ENCODE assay signal across 10 mouse cellular contexts in the genomic region with DNA sequence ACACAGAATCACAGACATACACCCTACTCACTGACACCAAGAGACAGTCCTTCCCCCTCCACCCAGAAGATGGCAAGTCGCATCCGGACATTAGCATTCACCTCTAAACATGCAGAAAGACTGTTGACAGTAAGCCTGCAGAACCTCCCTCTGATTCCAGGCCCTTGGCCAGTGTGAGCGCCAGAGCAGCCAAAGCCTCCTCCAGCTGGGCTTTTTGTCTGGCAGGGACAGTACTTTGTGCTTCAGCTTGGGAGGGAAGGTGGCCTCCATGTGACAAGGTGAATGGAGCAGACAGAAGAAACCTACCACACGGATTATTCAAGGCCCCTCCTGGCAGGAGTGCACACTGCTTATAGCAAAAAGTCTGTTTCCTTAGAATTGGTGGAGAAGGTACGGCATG. TPM values are rescaled to one million over a fixed set of nuclear protein-coding genes. Genes with fewer than 3 reads are reported as not detected.
DNase-seq lines count a peak whose midpoint lies in the region; ATAC-seq and TF ChIP-seq lines count a peak whose summit lies in the region.
"Had no signal": no experiment of that assay in that cellular context is flagged by ENCODE, and none has a peak within 500 bp of the region (broad histone marks: within the 10 kb centered on the region; RNA-seq: fewer than 3 reads in every experiment).

No protein-coding gene starts in this region.

- H3K27ac ChIP-seq in kidney, adult 2 months (ENCODE audit: insufficient read depth, low read depth, low read length) = peak overlapping the region; percentile 79
- H3K27ac ChIP-seq in ES-E14 (ENCODE audit: insufficient read depth, low read depth, low read length, poor library complexity, severe bottlenecking) = no peak overlapping the region
- peak overlapping the region; percentile 83 for H3K27ac ChIP-seq in cortical plate, adult 2 months (ENCODE audit: insufficient read depth, low read length)
- H3K27ac ChIP-seq in heart, embryonic 16.5 days (ENCODE audit: low read length) = peak overlapping the region; percentile 49
- H3K27ac ChIP-seq in neural tube, embryonic 15.5 days (replicated peaks) = peak overlapping the region; percentile 64

- no peaks in the 10 kb centered on the region for H3K36me3 ChIP-seq in kidney, adult 2 months (ENCODE audit: control insufficient read depth, insufficient read depth, low read length)
- H3K36me3 ChIP-seq in ES-E14 (ENCODE audit: control insufficient read depth, insufficient read depth, low read length, poor library complexity, severe bottlenecking) = 0 out of 2 replicates have a peak, but pooled peaks cover 2% of the 10 kb centered on the region
- no peaks in the 10 kb centered on the region for H3K36me3 ChIP-seq in heart, embryonic 16.5 days (ENCODE audit: control insufficient read depth, insufficient read depth)
- H3K36me3 ChIP-seq in neural tube, embryonic 15.5 days = no peaks in the 10 kb centered on the region
- H3K36me3 ChIP-seq: embryonic facial prominence, embryonic 12.5 days had no signal

- in situ Hi-C loops in ES-E14 (cut with MboI; ENCODE audit: low sequenced_read_pairs in 2 of 2, unreplicated experiment in 2 of 2) = no loop called here

- no peak overlapping the region for H3K4me3 ChIP-seq in kidney, adult 2 months (ENCODE audit: insufficient read depth, low read depth, low read length)
- no peak overlapping the region for H3K4me3 ChIP-seq in ES-E14 (ENCODE audit: insufficient read depth in 1 of 2, low read depth in 1 of 2, low read length in 2 of 2, poor library complexity in 1 of 2, severe bottlenecking in 1 of 2)
- no peak overlapping the region for H3K4me3 ChIP-seq in cortical plate, adult 2 months (ENCODE audit: insufficient read depth, low read length)
- no peak overlapping the region for H3K4me3 ChIP-seq in heart, embryonic 16.5 days (ENCODE audit: low read length)
- H3K4me3 ChIP-seq in neural tube, embryonic 15.5 days (replicated peaks) = no peak overlapping the region
- H3K4me3 ChIP-seq: embryonic facial prominence, embryonic 12.5 days; limb, embryonic 12.5 days had no signal

- WGBS in kidney, adult 2 months = 61% methylated on average over 5 of the region's 5 CpGs
- WGBS in heart, embryonic 16.5 days = 51% methylated on average over 5 of the region's 5 CpGs
- WGBS in neural tube, embryonic 15.5 days = 65% methylated on average over 5 of the region's 5 CpGs

- peaks cover 68% of the 10 kb centered on the region for H3K4me1 ChIP-seq in kidney, adult 2 months (ENCODE audit: control insufficient read depth, insufficient read depth, low read length)
- peaks cover 14 to 39% of the 10 kb centered on the region in 2 experiments for H3K4me1 ChIP-seq in ES-E14 (ENCODE audit: control insufficient read depth in 2 of 2, insufficient read depth in 2 of 2, low read length in 2 of 2, poor library complexity in 1 of 2)
- peaks cover 28% of the 10 kb centered on the region for H3K4me1 ChIP-seq in cortical plate, adult 2 months (ENCODE audit: control insufficient read depth, insufficient read depth, low read length)
- H3K4me1 ChIP-seq in heart, embryonic 16.5 days (ENCODE audit: control insufficient read depth, insufficient read depth, low read length) = peaks cover 92% of the 10 kb centered on the region
- peaks cover 81% of the 10 kb centered on the region for H3K4me1 ChIP-seq in neural tube, embryonic 15.5 days

- no peaks in the 10 kb centered on the region for H3K27me3 ChIP-seq in kidney, adult 2 months (replicated peaks; ENCODE audit: control insufficient read depth, insufficient read depth, low read length)
- H3K27me3 ChIP-seq in heart, embryonic 16.5 days (ENCODE audit: control insufficient read depth, insufficient read depth, low read length) = no peaks in the 10 kb centered on the region
- no peaks in the 10 kb centered on the region for H3K27me3 ChIP-seq in neural tube, embryonic 15.5 days (replicated peaks)
- H3K27me3 ChIP-seq: embryonic facial prominence, embryonic 12.5 days; limb, embryonic 12.5 days had no signal

- no peak for TF ChIP-seq CTCF in kidney, adult 2 months (conservative IDR thresholded peaks at IDR 0.05; ENCODE audit: insufficient read depth, insufficient read length, low read depth, low read length)
- no peak for TF ChIP-seq CTCF in cortical plate, adult 2 months (IDR thresholded peaks at IDR 0.05; ENCODE audit: extremely low read depth, insufficient read depth, low read length)

- TF ChIP-seq POLR2A in kidney, adult 2 months (IDR thresholded peaks at IDR 0.05; ENCODE audit: low read depth, low read length) = no peak
- TF ChIP-seq POLR2A in cortical plate, adult 2 months (IDR thresholded peaks at IDR 0.05; ENCODE audit: extremely low read depth, insufficient read depth, low read length) = no peak

- no peak overlapping the region for H3K4me2 ChIP-seq in heart, embryonic 16.5 days (ENCODE audit: low read depth, low read length)
- H3K4me2 ChIP-seq in neural tube, embryonic 15.5 days = no peak overlapping the region
- H3K4me2 ChIP-seq: embryonic facial prominence, embryonic 12.5 days; limb, embryonic 12.5 days had no signal

- DNase-seq in kidney, adult 2 months = no peak
- DNase-seq in kidney, adult 11 months = no peak
- no peak for DNase-seq in ES-E14 (ENCODE audit: low read depth, low spot score)
- DNase-seq in thymus, adult 18-20 months = no peak

- no peak for ATAC-seq in heart, embryonic 16.5 days (replicated peaks; ENCODE audit: extremely low read depth, insufficient read depth, low FRiP score)
- ATAC-seq in neural tube, embryonic 15.5 days (ENCODE audit: low FRiP score) = no peak
- ATAC-seq in erythroblast, adult 5-6 weeks (replicated peaks; ENCODE audit: low FRiP score, poor library complexity, severe bottlenecking) = no peak

- H3K9ac ChIP-seq in ES-E14 (ENCODE audit: insufficient read depth, low read depth, low read length, poor library complexity, severe bottlenecking) = peak overlapping the region; percentile 4; the same call in 1 of the 2 replicates
- H3K9ac ChIP-seq in heart, embryonic 16.5 days (ENCODE audit: low read length) = peak overlapping the region; percentile 42
- H3K9ac ChIP-seq in neural tube, embryonic 15.5 days (replicated peaks) = no peak overlapping the region
- H3K9ac ChIP-seq: embryonic facial prominence, embryonic 12.5 days; limb, embryonic 12.5 days had no signal

- H3K9me3 ChIP-seq in ES-E14 (ENCODE audit: control insufficient read depth, insufficient read depth, low read depth, low read length) = no peaks in the 10 kb centered on the region
- no peaks in the 10 kb centered on the region for H3K9me3 ChIP-seq in heart, embryonic 16.5 days (replicated peaks; ENCODE audit: control insufficient read depth, low read length)
- H3K9me3 ChIP-seq in neural tube, embryonic 15.5 days (replicated peaks) = no peaks in the 10 kb centered on the region
- H3K9me3 ChIP-seq: embryonic facial prominence, embryonic 12.5 days; limb, embryonic 12.5 days had no signal

TF ChIP-seq in ES-E14, 5 proteins besides CTCF, POLR2A, EP300 and RAD21:
- no peak for TF ChIP-seq CHD2 (IDR thresholded peaks at IDR 0.05; ENCODE audit: low read depth, low read length)
- no peak for TF ChIP-seq ZNF384 (IDR thresholded peaks at IDR 0.05; ENCODE audit: low read depth, low read length)
- no peak for TF ChIP-seq MAFK (IDR thresholded peaks at IDR 0.05; ENCODE audit: insufficient read depth, low read depth, low read length)
- no peak for TF ChIP-seq HCFC1 (IDR thresholded peaks at IDR 0.05; ENCODE audit: borderline replicate concordance, insufficient read depth, low read length)
- TF ChIP-seq ZC3H11A (IDR thresholded peaks at IDR 0.05; ENCODE audit: borderline replicate concordance, low read depth, low read length) = no peak

RNA-seq across cellular contexts. Expression of gene Fam53b, which starts 7.4 kb away (rescaled TPM):
- polyA plus RNA-seq in kidney, adult 2 months (2012; rRNA removed) = 29.3 and 31.1 TPM in 2 replicates
- 8.6 and 8.8 TPM in 2 replicates for total RNA-seq in ES-E14 (2012; rRNA removed)
- 21.4 and 21.9 TPM in 2 replicates for polyA plus RNA-seq in cortical plate, adult 2 months (2012; rRNA removed)
- polyA plus RNA-seq in heart, embryonic 16.5 days (2015; fragmentation: Nextera tagmentation; extraction: Ambion mirVana) = 16.4 and 21.8 TPM in 2 replicates
- 12.4 and 14.2 TPM in 2 replicates for polyA plus RNA-seq in neural tube, embryonic 15.5 days (2015; fragmentation: Nextera tagmentation; extraction: Ambion mirVana)
- 119 and 143 TPM in 2 replicates for total RNA-seq in erythroblast, adult 5-6 weeks (2015; ENCODE audit: low replicate concordance)
- total RNA-seq in erythroblast, adult 5-6 weeks (2017; ENCODE audit: low replicate concordance) = 126 and 169 TPM in 2 replicates

RNA-seq across cellular contexts. Expression of gene Eef1akmt2, which starts 46.2 kb away (rescaled TPM):
- polyA plus RNA-seq in kidney, adult 2 months (2012; rRNA removed) = 7.7 and 13.0 TPM in 2 replicates
- total RNA-seq in ES-E14 (2012; rRNA removed) = 14.5 and 17.9 TPM in 2 replicates
- polyA plus RNA-seq in cortical plate, adult 2 months (2012; rRNA removed) = 34.7 and 36.9 TPM in 2 replicates
- polyA plus RNA-seq in heart, embryonic 16.5 days (2015; fragmentation: Nextera tagmentation; extraction: Ambion mirVana) = 35.1 and 43.0 TPM in 2 replicates
- polyA plus RNA-seq in neural tube, embryonic 15.5 days (2015; fragmentation: Nextera tagmentation; extraction: Ambion mirVana) = 76.3 and 84.5 TPM in 2 replicates
- 5.6 and 7.3 TPM in 2 replicates for total RNA-seq in erythroblast, adult 5-6 weeks (2015; ENCODE audit: low replicate concordance)
- 16.3 and 23.8 TPM in 2 replicates for total RNA-seq in erythroblast, adult 5-6 weeks (2017; ENCODE audit: low replicate concordance)

RNA-seq across cellular contexts. Expression of gene Abraxas2, which starts 52.7 kb away (rescaled TPM):
- 15.7 and 17.9 TPM in 2 replicates for polyA plus RNA-seq in kidney, adult 2 months (2012; rRNA removed)
- total RNA-seq in ES-E14 (2012; rRNA removed) = 18.8 and 20.5 TPM in 2 replicates
- polyA plus RNA-seq in cortical plate, adult 2 months (2012; rRNA removed) = 24.0 and 25.1 TPM in 2 replicates
- 26.0 and 30.0 TPM in 2 replicates for polyA plus RNA-seq in heart, embryonic 16.5 days (2015; fragmentation: Nextera tagmentation; extraction: Ambion mirVana)
- polyA plus RNA-seq in neural tube, embryonic 15.5 days (2015; fragmentation: Nextera tagmentation; extraction: Ambion mirVana) = 32.6 and 34.5 TPM in 2 replicates
- 14.6 and 15.3 TPM in 2 replicates for total RNA-seq in erythroblast, adult 5-6 weeks (2015; ENCODE audit: low replicate concordance)
- total RNA-seq in erythroblast, adult 5-6 weeks (2017; ENCODE audit: low replicate concordance) = 7.2 and 10.6 TPM in 2 replicates
